Mouse (Mus musculus) A20 (cell line): ENCODE measurements around the gene Hhat.

Experiments used
- DNase-seq: peaks from one replicate; pipeline ENCODE4 v3.0.0-alpha.2; 2011; ENCODE audit warnings: low read depth, low spot score

Gene Hhat

GRCm38 (mm10) chr1:192497505-192497904 lies 273.5 kb downstream of the Hhat start:
- DNase-seq: no peak

DNA sequence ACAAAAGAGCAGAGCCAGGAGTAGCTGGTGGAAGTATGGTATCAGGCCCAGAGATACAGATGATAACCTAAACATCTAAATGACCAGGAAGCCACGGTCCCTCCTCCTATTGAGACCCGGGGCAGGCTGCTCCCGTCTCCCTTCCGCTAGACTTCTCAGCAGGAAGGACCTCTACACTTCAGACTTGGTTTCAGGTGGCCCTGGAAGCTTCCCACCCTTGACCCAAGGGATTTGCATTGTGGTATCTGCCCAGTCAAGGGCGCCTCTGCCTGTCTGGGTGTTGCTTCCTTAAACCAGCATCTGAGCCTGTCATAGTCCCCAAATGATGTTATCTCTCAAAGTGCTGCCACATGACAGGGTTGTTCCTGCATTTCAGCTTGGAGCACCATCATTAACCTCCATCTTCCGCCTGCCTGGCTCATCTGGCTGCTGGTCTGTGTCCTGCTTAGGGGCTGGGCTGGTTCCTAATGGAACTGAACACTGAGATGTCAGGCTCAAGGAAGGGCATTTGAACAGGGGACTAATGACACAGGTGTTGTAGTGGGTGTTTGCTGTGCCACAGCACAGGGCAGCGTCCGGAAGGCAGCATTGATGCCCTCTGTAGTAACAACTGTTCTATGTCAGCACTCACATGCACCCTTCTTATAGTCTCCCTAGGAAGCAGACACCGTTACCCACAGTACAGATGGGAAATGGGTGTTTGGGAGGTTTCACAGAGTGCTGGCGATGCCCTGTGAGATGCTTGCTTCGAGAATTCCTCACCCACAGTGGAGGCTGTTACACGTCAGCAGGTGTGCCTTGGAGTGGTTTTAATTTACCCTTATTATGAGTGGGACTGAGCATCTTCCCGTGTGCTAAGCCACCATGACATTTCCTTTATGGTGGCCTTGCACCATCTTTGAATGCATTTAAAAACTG lies 280.9 kb downstream of the Hhat start:
- peak; percentile 6 for DNase-seq

GRCm38 (mm10) chr1:192487571-192487970 lies 283.5 kb downstream of the Hhat start:
- DNase-seq: no peak

DNA sequence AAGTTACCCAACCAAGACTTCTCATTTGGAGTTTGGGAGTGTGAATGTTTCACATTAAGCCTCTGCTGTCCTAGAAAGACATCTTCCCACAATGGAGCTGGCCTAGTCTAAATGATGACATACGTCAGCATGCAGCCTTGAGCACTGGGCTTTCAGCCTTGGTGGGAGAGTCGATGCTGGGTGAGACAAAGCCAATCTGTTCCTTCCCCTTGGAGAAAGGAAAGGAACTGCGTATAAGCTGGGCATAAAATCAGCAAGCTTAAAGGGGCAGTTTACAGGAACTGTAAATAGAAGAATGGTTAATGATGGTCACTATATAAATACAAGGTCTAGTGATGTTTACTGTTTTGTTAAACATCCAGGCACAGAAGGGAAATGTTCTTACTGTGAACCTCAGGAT lies 286.0 kb downstream of the Hhat start:
- no peak for DNase-seq

DNA sequence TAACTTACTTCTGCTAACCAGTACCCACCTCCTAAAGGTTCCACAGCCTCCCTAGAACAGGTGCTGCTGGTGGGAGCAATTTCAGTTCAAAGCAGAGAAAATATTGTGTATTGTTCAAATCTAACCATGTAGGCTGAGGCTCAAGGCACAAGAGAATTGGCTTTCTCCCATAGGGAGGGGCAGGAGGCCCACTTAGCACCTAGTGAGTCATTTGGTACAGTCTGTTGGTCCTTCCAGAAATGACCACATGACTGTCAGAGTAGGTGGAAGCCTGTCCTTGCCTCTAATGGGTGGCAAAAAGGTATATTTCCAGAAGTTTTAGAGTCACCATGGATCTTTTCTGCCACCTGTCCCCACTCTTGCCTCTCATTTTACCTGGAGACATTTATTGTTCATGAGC lies 289.6 kb downstream of the Hhat start:
- no peak for DNase-seq

GRCm38 (mm10) chr1:192480072-192480784 lies 290.8 kb downstream of the Hhat start:
- no peak for DNase-seq

DNA sequence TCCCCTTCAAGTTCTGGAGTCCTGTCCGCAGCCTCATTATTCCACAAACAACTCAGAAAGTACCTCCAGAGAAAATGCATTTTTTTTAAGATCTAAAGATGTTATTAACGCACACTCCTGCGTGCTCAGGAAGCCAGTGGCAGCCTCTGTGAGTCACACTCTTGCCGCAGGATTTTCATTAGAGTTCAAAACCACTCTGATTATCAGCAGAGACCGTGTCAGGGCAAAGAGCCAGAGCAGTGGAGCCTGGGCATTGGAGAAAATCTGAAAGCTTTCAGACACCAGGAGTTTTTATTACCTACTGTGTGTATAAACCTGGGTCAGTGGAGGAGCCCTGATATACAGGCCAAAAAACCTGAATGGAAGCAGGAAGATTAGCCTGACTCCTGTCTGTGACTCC lies 292.8 kb downstream of the Hhat start:
- DNase-seq: no peak

DNA sequence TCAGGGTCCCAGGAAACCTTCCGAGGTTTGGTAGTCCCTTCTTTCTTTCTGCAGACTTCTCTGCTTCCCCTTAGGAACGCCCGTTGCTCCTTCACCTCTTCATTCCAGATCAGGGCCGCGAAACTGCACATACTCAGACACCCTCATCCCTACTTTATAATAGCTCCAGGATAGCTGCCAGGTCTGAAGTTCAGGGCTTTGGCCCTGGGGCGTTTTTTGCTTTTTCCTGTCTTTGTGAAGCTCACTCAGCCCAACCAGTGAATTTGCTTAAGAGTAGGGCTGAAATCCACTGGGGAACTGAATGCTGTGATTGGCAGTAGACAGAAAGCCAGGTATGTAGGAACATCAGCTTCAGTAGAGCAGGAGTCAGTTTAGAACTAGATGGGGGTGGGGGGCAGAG lies 293.5 kb downstream of the Hhat start:
- DNase-seq: no peak

GRCm38 (mm10) chr1:192476704-192477103 lies 294.3 kb downstream of the Hhat start:
- no peak for DNase-seq

DNA sequence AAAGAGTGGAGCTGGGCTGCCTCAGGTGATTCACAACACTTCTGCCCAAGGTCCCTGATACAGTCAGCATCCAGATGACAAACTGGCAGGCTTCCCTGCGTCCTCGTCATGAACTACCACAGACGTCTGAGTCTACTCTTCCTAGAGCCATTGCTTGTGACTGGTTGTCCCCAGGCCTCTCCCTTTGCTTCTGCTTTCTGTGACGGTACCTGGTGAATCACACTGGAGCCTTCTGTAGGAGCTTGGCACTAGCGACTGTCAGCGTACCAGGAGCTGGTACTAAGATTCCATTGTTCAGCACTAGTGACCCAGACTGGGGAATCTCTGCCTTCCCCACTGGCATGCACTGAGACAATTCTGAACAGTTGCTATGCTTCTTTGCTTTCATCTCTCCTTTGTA lies 297.9 kb downstream of the Hhat start:
- no peak for DNase-seq

- peak; percentile 13 for DNase-seq
These were observed 298.7 kb downstream of the Hhat start for GRCm38 (mm10) chr1:192472366-192472765.

GRCm38 (mm10) chr1:192463732-192464131 lies 307.3 kb downstream of the Hhat start:
- no peak for DNase-seq

DNA sequence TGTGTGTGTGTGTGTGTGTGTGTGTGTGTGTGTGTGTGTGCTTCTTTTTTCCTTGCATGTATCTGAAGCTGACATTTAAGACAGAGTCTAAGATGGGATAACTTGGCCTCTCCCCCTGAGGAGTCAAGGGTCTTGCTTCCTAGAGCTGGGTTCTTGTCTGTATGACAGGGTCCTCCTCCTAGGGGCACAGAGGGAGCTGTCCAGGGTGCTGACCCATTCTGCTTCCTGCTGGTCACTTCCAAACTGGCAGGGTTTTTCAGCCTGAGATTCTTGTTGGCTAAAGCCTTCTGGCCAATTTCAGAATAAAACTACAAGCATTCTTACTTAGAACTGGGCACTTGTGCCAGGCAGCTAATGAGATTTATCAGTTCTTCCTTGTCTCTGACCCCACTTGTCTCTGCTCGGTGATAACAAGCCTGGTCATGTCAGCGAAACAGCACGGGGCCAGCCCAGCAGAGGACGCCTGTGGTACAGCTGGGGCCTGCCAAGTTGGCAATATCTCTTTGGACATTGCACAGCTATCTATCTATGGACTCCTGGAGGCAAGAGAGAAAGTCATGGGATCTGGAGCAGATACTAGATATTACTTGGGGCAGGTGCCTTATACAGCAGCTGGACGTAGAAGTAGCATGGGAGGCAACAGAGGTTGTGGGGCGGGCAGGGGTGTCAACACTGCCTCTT lies 313.4 kb downstream of the Hhat start:
- no peak for DNase-seq

DNA sequence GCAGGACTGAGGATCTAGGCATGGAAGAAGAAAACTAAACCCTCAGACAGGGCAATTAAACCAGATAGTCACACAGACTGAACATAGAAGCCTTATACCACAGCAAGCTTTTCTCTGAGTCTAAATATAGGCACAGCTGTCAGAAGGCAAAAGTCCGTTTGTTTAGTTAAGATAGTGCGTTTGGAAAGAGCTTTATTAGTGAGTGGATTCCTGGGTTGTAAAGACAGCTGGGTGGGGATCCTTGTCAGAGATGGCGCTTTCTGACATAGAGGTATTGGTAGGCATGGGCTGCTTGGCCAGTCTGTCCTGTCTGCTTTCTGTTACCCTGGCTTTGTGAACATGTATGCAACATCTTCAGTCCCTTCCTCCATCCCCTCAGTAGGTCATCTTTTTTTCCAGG lies 314.0 kb downstream of the Hhat start:
- DNase-seq: no peak

DNA sequence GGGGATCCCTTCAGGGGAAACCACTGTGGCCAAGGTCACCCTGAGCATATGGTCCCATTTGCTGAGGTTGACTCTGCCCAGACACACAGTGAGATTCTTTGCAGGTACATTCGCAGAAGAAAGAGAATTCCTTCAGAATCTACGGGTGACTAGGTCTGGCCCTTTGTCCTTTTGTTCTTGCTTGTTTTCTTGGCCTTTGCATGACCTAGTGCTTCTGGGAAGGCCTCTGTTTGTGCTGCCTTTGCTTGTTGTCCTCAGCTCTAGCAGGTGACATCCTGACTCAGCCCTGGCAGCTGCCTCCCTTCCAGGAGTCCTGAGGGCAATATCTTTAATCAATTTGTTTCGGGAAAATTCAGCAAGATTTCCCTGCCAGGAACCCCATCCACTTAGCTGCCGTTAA lies 316.0 kb downstream of the Hhat start:
- DNase-seq: no peak

- DNase-seq: no peak
These were observed 316.5 kb downstream of the Hhat start for GRCm38 (mm10) chr1:192454501-192454900.

DNA sequence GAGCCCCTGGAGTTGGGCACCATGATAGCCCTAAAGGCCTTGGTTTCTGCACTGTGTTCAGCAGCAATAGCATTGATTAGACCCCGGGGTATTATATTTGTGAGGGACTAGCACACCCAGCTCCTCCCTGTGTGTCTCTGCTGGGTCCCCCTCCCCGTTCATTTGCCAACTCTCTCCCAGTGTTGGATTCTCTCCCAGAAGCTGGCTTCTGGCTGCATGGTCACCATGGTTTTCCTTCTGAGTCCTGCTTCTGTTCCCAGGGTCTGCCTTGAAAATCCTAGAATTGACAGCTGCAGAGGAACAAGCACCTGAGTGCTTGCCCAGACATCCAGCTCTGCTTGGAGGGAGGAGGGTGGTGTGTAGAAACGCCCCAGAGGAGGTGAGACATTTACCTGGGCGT lies 319.3 kb downstream of the Hhat start:
- no peak for DNase-seq

GRCm38 (mm10) chr1:192450425-192450824 lies 320.6 kb downstream of the Hhat start:
- no peak for DNase-seq

GRCm38 (mm10) chr1:192449572-192450351 lies 321.3 kb downstream of the Hhat start:
- peak; percentile 71 for DNase-seq

DNA sequence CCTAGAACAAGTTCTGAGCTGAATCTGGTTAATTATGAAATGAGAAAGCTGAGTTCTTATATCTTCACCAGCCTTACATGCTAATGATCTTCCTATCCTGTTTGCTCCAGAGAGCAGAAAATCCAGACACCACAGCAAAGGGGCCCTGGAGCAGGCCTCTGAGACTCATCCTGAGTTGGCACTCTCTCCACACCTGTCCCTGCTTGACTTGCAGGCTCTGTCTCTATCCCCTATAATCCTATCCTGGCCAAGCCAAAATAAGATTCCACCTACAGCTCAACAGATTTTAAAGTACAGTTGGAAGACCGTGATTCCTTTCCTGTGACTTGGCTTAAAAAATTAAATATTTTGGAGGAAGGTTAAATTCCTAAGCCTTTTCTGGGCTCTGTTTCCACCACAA lies 322.5 kb downstream of the Hhat start:
- DNase-seq: no peak

DNA sequence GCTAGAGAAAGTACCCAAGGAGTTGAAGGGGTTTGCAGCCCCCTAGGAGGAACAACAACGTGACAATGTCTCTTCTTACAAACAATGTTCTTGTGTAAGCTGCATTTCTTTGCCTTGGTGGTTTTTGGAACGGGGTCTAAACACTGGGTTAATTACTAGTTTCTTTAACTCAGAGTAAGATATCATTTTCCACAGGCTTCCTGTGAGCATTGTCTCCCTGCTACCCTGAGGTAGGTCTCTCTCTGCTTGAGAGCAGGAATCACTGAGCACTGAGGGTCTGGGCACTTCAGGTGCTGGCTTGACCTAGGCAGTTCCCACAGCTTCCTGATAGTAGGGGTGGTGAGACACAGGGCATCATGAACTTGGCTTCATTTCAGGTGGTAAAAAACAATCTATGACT lies 323.4 kb downstream of the Hhat start:
- DNase-seq: no peak
